Mouse (Mus musculus): ENCODE results near the gene Mapk11.

The Mapk11 gene

DNA sequence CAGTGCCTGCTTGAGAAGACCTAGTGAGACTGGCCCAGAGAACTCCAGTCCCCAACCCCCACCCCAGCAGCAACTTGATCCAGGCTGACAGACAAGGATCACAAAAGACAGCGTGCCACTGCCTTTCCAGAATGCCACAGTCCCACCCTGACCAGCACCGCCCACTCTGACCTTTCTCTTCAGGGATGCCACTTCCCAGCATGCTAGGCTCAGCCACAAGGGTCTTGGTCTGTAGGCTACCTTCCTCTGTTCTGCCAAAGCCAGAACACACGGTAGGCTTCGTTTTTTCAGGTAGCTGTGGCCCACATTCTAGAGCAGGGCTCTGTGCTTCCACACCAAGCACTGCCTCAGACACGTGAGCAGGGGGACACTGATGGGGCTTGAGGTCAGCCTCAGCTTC is 46.8 kb downstream of the Mapk11 start:
- DNase-seq, result no peak

DNA sequence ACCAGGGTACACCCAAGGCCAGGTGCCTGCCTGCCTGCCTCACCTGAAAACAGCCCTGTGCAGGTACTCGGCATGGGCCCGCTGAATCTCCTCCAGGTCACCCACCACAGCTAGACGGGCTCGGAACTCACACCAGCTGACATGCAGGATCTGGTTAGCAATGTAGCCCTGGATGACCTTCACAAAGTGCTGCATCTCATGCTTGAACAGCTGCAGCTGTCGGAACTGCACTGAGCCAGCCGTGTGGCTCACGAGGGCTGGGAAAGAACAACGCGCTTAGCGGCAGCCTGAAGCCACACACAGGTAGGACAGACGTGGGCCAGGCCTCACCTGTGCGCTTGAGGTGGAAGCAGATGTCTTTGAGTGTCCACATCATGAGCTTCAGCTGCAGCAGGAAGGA is 48.6 kb downstream of the Mapk11 start:
- no peak for DNase-seq

DNA sequence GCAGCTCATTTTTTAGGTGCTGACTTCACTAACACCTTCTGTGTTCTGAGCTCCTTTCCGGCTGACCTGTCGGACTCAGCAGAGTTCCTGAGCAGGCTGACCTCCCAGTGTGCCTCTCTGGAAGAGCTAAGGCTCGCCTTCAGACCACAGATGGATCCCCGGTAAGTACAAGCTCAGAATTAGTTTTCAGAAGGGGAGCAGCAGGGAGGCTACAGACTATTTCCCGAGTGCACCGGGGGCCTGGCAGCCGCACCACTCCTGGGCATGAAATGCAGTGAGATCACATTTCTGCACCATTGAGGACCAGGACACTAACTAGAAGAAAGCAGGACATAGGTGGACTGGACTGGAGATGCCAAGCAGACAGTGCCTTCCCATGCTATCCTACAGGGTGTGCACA is 50.8 kb downstream of the Mapk11 start:
- no peak for DNase-seq

DNA sequence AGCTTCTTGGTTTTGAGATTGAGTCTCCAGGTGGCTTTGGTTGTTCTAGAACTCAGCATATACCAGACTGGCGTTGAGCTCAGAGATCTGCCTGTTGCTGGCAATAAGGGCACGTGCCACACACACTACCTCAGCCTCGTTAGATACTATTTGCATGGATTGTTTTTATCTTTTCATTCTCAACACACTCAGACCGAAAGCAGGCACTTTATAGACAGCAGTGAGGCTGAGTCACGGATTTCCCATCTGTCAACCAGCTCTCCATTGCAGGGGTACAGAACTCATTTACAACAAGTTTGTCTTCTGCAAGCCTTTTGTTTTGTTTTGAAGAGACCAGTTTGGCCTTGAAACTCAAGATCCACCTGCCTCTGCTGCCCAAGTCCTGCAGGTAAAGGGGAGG is 52.0 kb downstream of the Mapk11 start:
- DNase-seq, result no peak
